Mouse (Mus musculus) lung, embryonic 15.5 days (tissue): ENCODE data around the gene Ppp1r3a. TPM values are rescaled to one million over a fixed set of nuclear protein-coding genes. Genes with fewer than 3 reads are reported as not detected.

Experiments
- ATAC-seq: fragments of 200-750 bp; cut with Nextera tagmentation; 2 replicates; pipeline ENCODE4 v1.8.0; 2017; ENCODE audit warnings: moderate number of reproducible peaks, borderline replicate concordance; ENCODE audit not compliant: low FRiP score, low TSS enrichment; ENCODE audit errors: extremely low read depth
- H3K27ac ChIP-seq: fragments of 300-500 bp; sonication (generic); 2 replicates; pipeline ENCODE4 v1.5.1; 2015; ENCODE audit warnings: moderate library complexity, mild to moderate bottlenecking, inconsistent platforms
- H3K27me3 ChIP-seq: fragments of 300-500 bp; sonication (generic); 2 replicates; pipeline ENCODE4 v1.6.1; 2015; ENCODE audit warnings: inconsistent platforms
- H3K36me3 ChIP-seq: fragments of 300-500 bp; sonication (generic); 2 replicates; pipeline ENCODE4 v1.6.1; 2015; ENCODE audit warnings: inconsistent platforms
- H3K4me1 ChIP-seq: fragments of 300-500 bp; sonication (generic); 2 replicates; pipeline ENCODE4 v1.6.1; 2015; ENCODE audit warnings: inconsistent platforms
- H3K4me2 ChIP-seq: fragments of 300-500 bp; sonication (generic); 2 replicates; pipeline ENCODE4 v1.6.1; 2015; ENCODE audit warnings: inconsistent platforms, mild to moderate bottlenecking, moderate library complexity
- H3K4me3 ChIP-seq: fragments of 300-500 bp; sonication (generic); 2 replicates; pipeline ENCODE4 v1.5.1; 2015; ENCODE audit warnings: mild to moderate bottlenecking, inconsistent platforms
- H3K9ac ChIP-seq: fragments of 300-500 bp; sonication (generic); 2 replicates; pipeline ENCODE4 v1.6.1; 2015; ENCODE audit warnings: inconsistent platforms
- H3K9me3 ChIP-seq: fragments of 300-500 bp; sonication (generic); 2 replicates; pipeline ENCODE4 v1.6.1; 2016; ENCODE audit warnings: inconsistent platforms
- WGBS: fragments of 180-500 bp; shearing (Covaris S2); methylation state at CpG from one replicate; pipeline ENCODE4 v1.1.7; 2015; 5-methylcytosine and 5-hydroxymethylcytosine counted together
- polyA plus RNA-seq: library from polyadenylated mRNA; unstranded; fragments of >200 nt; fragmentation: Nextera tagmentation; extraction: Ambion mirVana; gene quantifications from 2 replicates; pipeline ENCODE4 v1.2.1, GENCODE M21; 2015

The Ppp1r3a gene
- polyA plus RNA-seq, result 0.30 and 0.49 TPM in 2 replicates

GRCm38 (mm10) chr6:14754901-14755591 lies at the start of gene Ppp1r3a:
Gene Ppp1r3a (minus strand): TSS chr6:14755274.
- WGBS, result 63% methylated on average over 7 of the region's 7 CpGs
- Histone ChIP-seq H3K9ac (no peak within 1 kb of the TSS), H3K9me3 (no peaks in the 10 kb centered on the region), H3K4me1 (no peaks in the 10 kb centered on the region), H3K36me3 (no peaks in the 10 kb centered on the region), H3K4me2 (no peak within 1 kb of the TSS), H3K4me3 (no peak within 1 kb of the TSS), H3K27ac (no peak within 1 kb of the TSS), H3K27me3 (no peaks in the 10 kb centered on the region)
- no peak for ATAC-seq

GRCm38 (mm10) chr6:14787157-14787938 lies 32.3 kb upstream of the Ppp1r3a start:
- H3K9ac ChIP-seq, result no peak overlapping the region
- H3K36me3 ChIP-seq, result no peaks in the 10 kb centered on the region
- no peak overlapping the region for H3K27ac ChIP-seq
- no peak overlapping the region for H3K4me2 ChIP-seq
- no peaks in the 10 kb centered on the region for H3K4me1 ChIP-seq
- H3K27me3 ChIP-seq, result no peaks in the 10 kb centered on the region
- ATAC-seq, result no peak
- H3K4me3 ChIP-seq, result no peak overlapping the region
- WGBS, result 96% methylated on average over 1 of the region's 1 CpGs
- no peaks in the 10 kb centered on the region for H3K9me3 ChIP-seq

- Histone ChIP-seq H3K9ac (no peak overlapping the region), H3K36me3 (no peaks in the 10 kb centered on the region), H3K27me3 (no peaks in the 10 kb centered on the region), H3K27ac (no peak overlapping the region), H3K4me2 (no peak overlapping the region), H3K9me3 (no peaks in the 10 kb centered on the region), H3K4me1 (no peaks in the 10 kb centered on the region), H3K4me3 (no peak overlapping the region)
- 80% methylated on average over 4 of the region's 4 CpGs for WGBS
- ATAC-seq, result no peak
Observed at GRCm38 (mm10) chr6:14777920-14778319, 22.8 kb upstream of the Ppp1r3a start.

DNA sequence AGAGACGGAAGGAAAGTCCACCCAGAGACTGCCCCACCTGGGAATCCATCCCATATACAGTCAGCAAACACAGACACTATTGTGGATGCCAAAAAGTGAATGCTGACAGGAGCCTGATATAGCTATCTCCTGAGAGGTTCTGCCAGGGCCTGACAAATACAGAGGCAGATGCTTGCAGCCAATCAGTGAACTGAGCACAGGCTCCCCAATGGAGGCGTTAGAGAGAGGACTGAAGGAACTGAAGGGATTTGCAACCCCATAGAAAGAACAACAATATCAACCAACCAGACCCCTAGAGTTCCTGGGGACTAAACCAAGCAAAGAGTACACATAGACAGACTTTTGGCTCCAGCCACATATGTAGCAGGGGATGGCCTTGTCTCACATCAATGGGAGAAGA lies 16.6 kb upstream of the Ppp1r3a start:
- 66% methylated on average over 2 of the region's 2 CpGs for WGBS
- no peak for ATAC-seq

GRCm38 (mm10) chr6:14757486-14757885 lies 2.4 kb upstream of the Ppp1r3a start:
- no peak overlapping the region for H3K4me2 ChIP-seq
- WGBS, result 62% methylated on average over 3 of the region's 3 CpGs
- H3K4me3 ChIP-seq, result no peak overlapping the region
- H3K9me3 ChIP-seq, result no peaks in the 10 kb centered on the region
- no peaks in the 10 kb centered on the region for H3K27me3 ChIP-seq
- H3K4me1 ChIP-seq, result no peaks in the 10 kb centered on the region
- ATAC-seq, result no peak
- H3K36me3 ChIP-seq, result no peaks in the 10 kb centered on the region
- H3K9ac ChIP-seq, result no peak overlapping the region
- no peak overlapping the region for H3K27ac ChIP-seq

More for the DNA sequence above, 16.6 kb upstream of the Ppp1r3a start:
- no peaks in the 10 kb centered on the region for H3K4me1 ChIP-seq
- no peak overlapping the region for H3K4me3 ChIP-seq
- no peak overlapping the region for H3K4me2 ChIP-seq
- H3K27ac ChIP-seq, result no peak overlapping the region
- no peaks in the 10 kb centered on the region for H3K9me3 ChIP-seq
- no peak overlapping the region for H3K9ac ChIP-seq
- no peaks in the 10 kb centered on the region for H3K27me3 ChIP-seq
- H3K36me3 ChIP-seq, result no peaks in the 10 kb centered on the region

- H3K4me2 ChIP-seq, result no peak overlapping the region
- 66% methylated on average over 4 of the region's 4 CpGs for WGBS
- no peaks in the 10 kb centered on the region for H3K27me3 ChIP-seq
- no peak for ATAC-seq
- H3K4me1 ChIP-seq, result no peaks in the 10 kb centered on the region
- no peak overlapping the region for H3K27ac ChIP-seq
- no peaks in the 10 kb centered on the region for H3K9me3 ChIP-seq
- no peak overlapping the region for H3K9ac ChIP-seq
- no peaks in the 10 kb centered on the region for H3K36me3 ChIP-seq
- no peak overlapping the region for H3K4me3 ChIP-seq
Observed at GRCm38 (mm10) chr6:14753512-14753911, 1.6 kb downstream of the Ppp1r3a start.

- Histone ChIP-seq H3K27me3 (no peaks in the 10 kb centered on the region), H3K4me2 (no peak overlapping the region), H3K9me3 (no peaks in the 10 kb centered on the region), H3K4me3 (no peak overlapping the region), H3K9ac (no peak overlapping the region), H3K36me3 (no peaks in the 10 kb centered on the region), H3K27ac (no peak overlapping the region), H3K4me1 (no peaks in the 10 kb centered on the region)
- no peak for ATAC-seq
- 56% methylated on average over 1 of the region's 1 CpGs for WGBS
Observed at GRCm38 (mm10) chr6:14752211-14752610, 2.9 kb downstream of the Ppp1r3a start.

- H3K4me3 ChIP-seq, result no peak overlapping the region
- ATAC-seq, result no peak
- 73% methylated on average over 2 of the region's 2 CpGs for WGBS
Observed at GRCm38 (mm10) chr6:14747000-14747399, 8.1 kb downstream of the Ppp1r3a start.

GRCm38 (mm10) chr6:14736017-14736416 lies 19.1 kb downstream of the Ppp1r3a start:
- no peak for ATAC-seq
- H3K27me3 ChIP-seq, result no peaks in the 10 kb centered on the region
- no peak overlapping the region for H3K27ac ChIP-seq
- H3K9ac ChIP-seq, result no peak overlapping the region
- no peaks in the 10 kb centered on the region for H3K36me3 ChIP-seq
- H3K4me2 ChIP-seq, result no peak overlapping the region
- WGBS, result 88% methylated on average over 2 of the region's 2 CpGs
- no peak overlapping the region for H3K4me3 ChIP-seq
- H3K4me1 ChIP-seq, result no peaks in the 10 kb centered on the region
- no peaks in the 10 kb centered on the region for H3K9me3 ChIP-seq

More at GRCm38 (mm10) chr6:14747000-14747399, 8.1 kb downstream of the Ppp1r3a start:
- no peak overlapping the region for H3K9ac ChIP-seq
- H3K4me2 ChIP-seq, result no peak overlapping the region
- no peaks in the 10 kb centered on the region for H3K9me3 ChIP-seq
- H3K36me3 ChIP-seq, result no peaks in the 10 kb centered on the region
- H3K27me3 ChIP-seq, result no peaks in the 10 kb centered on the region
- H3K27ac ChIP-seq, result no peak overlapping the region
- no peaks in the 10 kb centered on the region for H3K4me1 ChIP-seq

DNA sequence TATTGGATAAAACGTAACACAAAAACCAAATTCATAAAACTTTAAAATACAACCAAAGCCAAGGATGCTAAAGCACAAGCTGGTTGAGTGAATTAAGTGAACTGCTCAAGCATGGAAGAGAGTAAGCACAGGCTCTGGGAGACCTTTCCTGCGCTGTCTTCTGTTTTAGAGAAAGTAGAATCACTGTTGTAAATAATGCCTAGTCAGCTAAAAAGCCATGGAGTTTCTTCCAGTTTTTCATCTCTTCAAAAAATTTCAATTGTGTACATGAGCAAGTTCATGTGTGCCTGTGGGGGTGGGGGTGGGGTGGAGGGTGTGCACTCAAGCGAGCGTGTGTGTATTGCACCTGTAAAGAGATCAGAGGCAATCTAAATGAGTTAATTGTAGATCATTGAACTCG lies 24.1 kb downstream of the Ppp1r3a start:
- Histone ChIP-seq H3K27me3 (no peaks in the 10 kb centered on the region), H3K9me3 (no peaks in the 10 kb centered on the region), H3K36me3 (no peaks in the 10 kb centered on the region), H3K4me3 (no peak overlapping the region), H3K27ac (no peak overlapping the region), H3K4me2 (no peak overlapping the region), H3K4me1 (no peaks in the 10 kb centered on the region), H3K9ac (no peak overlapping the region)
- 72% methylated on average over 5 of the region's 5 CpGs for WGBS
- no peak for ATAC-seq

- Histone ChIP-seq H3K9me3 (no peaks in the 10 kb centered on the region), H3K36me3 (no peaks in the 10 kb centered on the region), H3K9ac (no peak overlapping the region), H3K4me1 (no peaks in the 10 kb centered on the region), H3K4me3 (no peak overlapping the region), H3K27me3 (no peaks in the 10 kb centered on the region), H3K27ac (no peak overlapping the region), H3K4me2 (no peak overlapping the region)
- ATAC-seq, result no peak
- 71% methylated on average over 4 of the region's 4 CpGs for WGBS
Observed at GRCm38 (mm10) chr6:14720772-14721414, 34.2 kb downstream of the Ppp1r3a start.
